16 mouse cellular contexts compared by ENCODE assay signal in the genomic region with DNA sequence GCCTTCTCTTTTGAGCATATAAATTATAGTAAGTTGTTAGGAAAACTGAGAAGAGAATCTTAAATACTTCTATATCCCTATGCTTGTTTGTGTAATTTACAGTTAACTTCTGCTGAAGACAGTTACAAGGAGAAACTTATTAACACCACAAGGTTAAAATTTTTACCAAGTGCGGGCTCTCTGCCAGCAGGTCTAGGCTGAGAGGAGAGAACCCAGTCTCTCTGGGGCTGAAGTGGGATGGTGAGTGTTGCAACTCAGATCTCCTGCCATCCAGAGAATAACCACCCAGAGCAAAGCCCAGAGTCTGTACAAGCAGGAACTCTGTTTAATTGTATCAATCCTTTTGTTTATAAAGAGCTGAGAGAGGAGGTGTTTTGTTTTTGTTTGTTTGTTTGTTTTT. TPM values are rescaled to one million over a fixed set of nuclear protein-coding genes. Genes with fewer than 3 reads are reported as not detected.
"Had no signal": no experiment of that assay in that cellular context is flagged by ENCODE, and none has a peak within 500 bp of the region (broad histone marks: within the 10 kb centered on the region; RNA-seq: fewer than 3 reads in every experiment).

No protein-coding gene starts in this region.

- H3K27me3 ChIP-seq: liver, embryonic 15.5 days; neural tube, embryonic 15.5 days had no signal

- H3K4me2 ChIP-seq: liver, embryonic 11.5 days; liver, embryonic 15.5 days; neural tube, embryonic 15.5 days had no signal

- H3K27ac ChIP-seq: left cerebral cortex, adult 2 months; limb, embryonic 10.5 days; liver, embryonic 15.5 days; midbrain, embryonic 10.5 days; neural tube, embryonic 15.5 days; stomach, postnatal 0 days had no signal

- DNase-seq: lung, adult 2 months; lung, postnatal 4 days; midbrain, embryonic 14.5 days; right cerebral cortex, adult 18-20 months; right cerebral cortex, postnatal 25 days had no signal

- H3K4me3 ChIP-seq: left cerebral cortex, adult 2 months; limb, embryonic 10.5 days; liver, embryonic 15.5 days; midbrain, embryonic 10.5 days; myocyte; neural tube, embryonic 15.5 days had no signal

- H3K9ac ChIP-seq: liver, embryonic 15.5 days; neural tube, embryonic 15.5 days had no signal

- H3K4me1 ChIP-seq: limb, embryonic 10.5 days; liver, embryonic 15.5 days; midbrain, embryonic 10.5 days; neural tube, embryonic 15.5 days had no signal

- H3K9me3 ChIP-seq: limb, embryonic 10.5 days; liver, embryonic 15.5 days; midbrain, embryonic 10.5 days; neural tube, embryonic 15.5 days had no signal

- ATAC-seq: intestine, embryonic 16.5 days; lung, postnatal 0 days had no signal

- H3K36me3 ChIP-seq: limb, embryonic 10.5 days; liver, embryonic 15.5 days; midbrain, embryonic 10.5 days; neural tube, embryonic 15.5 days had no signal

RNA-seq across cellular contexts. Expression of gene Cep126, which starts 51.3 kb away (rescaled TPM):
- total RNA-seq: megakaryocyte, adult 5-6 weeks had no signal
